Mouse (Mus musculus) liver, embryonic 13.5 days (tissue): ENCODE measurements around the gene Gm49405. TPM values are rescaled to one million over a fixed set of nuclear protein-coding genes. Genes with fewer than 3 reads are reported as not detected.
A peak's percentile ranks its signal among the peaks of the same experiment; 100 is the strongest.

Experiments
- ATAC-seq: fragments of 200-750 bp; cut with Nextera tagmentation; 2 replicates; pipeline ENCODE4 v1.8.0; 2017; ENCODE audit warnings: low read depth, mild to moderate bottlenecking, moderate number of reproducible peaks, moderate library complexity
- DNase-seq: peaks from one replicate; pipeline ENCODE4 v3.0.0; 2022
- H3K27ac ChIP-seq: fragments of 300-500 bp; sonication (generic); 2 replicates; pipeline ENCODE4 v1.5.1; 2015; ENCODE audit warnings: moderate library complexity, mild to moderate bottlenecking, inconsistent platforms
- H3K27me3 ChIP-seq: fragments of 300-500 bp; sonication (generic); 2 replicates; pipeline ENCODE4 v1.6.1; 2015; ENCODE audit warnings: mild to moderate bottlenecking, inconsistent platforms
- H3K36me3 ChIP-seq: fragments of 300-500 bp; sonication (generic); 2 replicates; pipeline ENCODE4 v1.6.1; 2015; ENCODE audit warnings: mild to moderate bottlenecking, inconsistent platforms
- H3K4me1 ChIP-seq: fragments of 300-500 bp; sonication (generic); replicated peaks from 2 replicates; pipeline ENCODE4 v1.6.1; 2015; ENCODE audit warnings: inconsistent platforms
- H3K4me2 ChIP-seq: fragments of 300-500 bp; sonication (generic); 2 replicates; pipeline ENCODE4 v1.6.1; 2015; ENCODE audit warnings: inconsistent platforms, mild to moderate bottlenecking, moderate library complexity
- H3K4me3 ChIP-seq: fragments of 300-500 bp; sonication (generic); replicated peaks from 2 replicates; pipeline ENCODE4 v1.5.1; 2015; ENCODE audit warnings: mild to moderate bottlenecking, inconsistent platforms
- H3K9ac ChIP-seq: fragments of 300-500 bp; sonication (generic); 2 replicates; pipeline ENCODE4 v1.6.1; 2015; ENCODE audit warnings: mild to moderate bottlenecking, inconsistent platforms
- H3K9me3 ChIP-seq: fragments of 300-500 bp; sonication (generic); replicated peaks from 2 replicates; pipeline ENCODE4 v1.6.1; 2016; ENCODE audit warnings: inconsistent platforms
- WGBS: fragments of 180-500 bp; shearing (Covaris S2); methylation state at CpG from one replicate; pipeline ENCODE4 v1.1.7; 2015; ENCODE audit not compliant: insufficient replicate concordance; 5-methylcytosine and 5-hydroxymethylcytosine counted together
- polyA plus RNA-seq: library from polyadenylated mRNA; unstranded; fragments of >200 nt; fragmentation: Nextera tagmentation; extraction: Ambion mirVana; gene quantifications from 2 replicates; pipeline ENCODE4 v1.2.1, GENCODE M21; 2015

Gm49405 gene
- polyA plus RNA-seq, 1 experiment from 2014 or later, result 0.55 TPM

- H3K27ac ChIP-seq, result no peak overlapping the region
- DNase-seq (peak; percentile 48), ATAC-seq (no peak)
- H3K4me3 ChIP-seq, result no peak overlapping the region
- peaks cover 41% of the 10 kb centered on the region for H3K4me1 ChIP-seq
- H3K9me3 ChIP-seq, result no peaks in the 10 kb centered on the region
- H3K36me3 ChIP-seq, result no peaks in the 10 kb centered on the region
- 49% methylated on average over 10 of the region's 10 CpGs for WGBS
- H3K4me2 ChIP-seq, result no peak overlapping the region
- H3K27me3 ChIP-seq, result no peaks in the 10 kb centered on the region
- H3K9ac ChIP-seq, result no peak overlapping the region
Measured at GRCm38 (mm10) chr19:4051741-4052515, 51.5 kb downstream of the Gm49405 start.

- no peaks in the 10 kb centered on the region for H3K9me3 ChIP-seq
- no peak overlapping the region for H3K9ac ChIP-seq
- no peaks in the 10 kb centered on the region for H3K36me3 ChIP-seq
- no peak overlapping the region for H3K27ac ChIP-seq
- H3K4me3 ChIP-seq, result no peak overlapping the region
- WGBS, result 59% methylated on average over 5 of the region's 5 CpGs
- peaks cover 41% of the 10 kb centered on the region for H3K4me1 ChIP-seq
- no peaks in the 10 kb centered on the region for H3K27me3 ChIP-seq
- no peak for DNase-seq
- no peak overlapping the region for H3K4me2 ChIP-seq
- no peak for ATAC-seq
Measured at GRCm38 (mm10) chr19:4052516-4053030, 52.1 kb downstream of the Gm49405 start.

DNA sequence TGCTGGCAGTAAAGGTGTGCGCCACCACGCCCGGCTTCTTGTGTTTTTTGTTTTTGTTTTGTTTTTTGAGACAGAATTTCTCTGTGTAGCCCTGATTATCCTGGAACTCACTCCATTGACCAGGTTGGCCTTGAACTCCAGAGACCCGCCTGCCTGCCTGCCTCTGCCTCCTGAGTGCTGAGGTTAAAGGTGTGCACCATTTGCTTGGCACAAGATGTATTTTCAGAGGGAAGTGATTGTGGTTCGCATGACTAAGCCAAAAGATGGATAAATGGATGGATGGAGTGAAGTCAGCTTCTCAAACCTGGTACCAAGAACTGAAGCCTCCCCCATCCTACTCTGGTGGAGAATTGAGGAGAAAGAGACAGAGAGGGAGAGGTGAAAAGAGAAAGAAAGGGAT lies 54.2 kb downstream of the Gm49405 start:
- Histone ChIP-seq H3K27ac (no peak overlapping the region), H3K36me3 (no peaks in the 10 kb centered on the region), H3K27me3 (no peaks in the 10 kb centered on the region), H3K9ac (no peak overlapping the region), H3K9me3 (no peaks in the 10 kb centered on the region), H3K4me1 (peaks cover 54% of the 10 kb centered on the region), H3K4me2 (no peak overlapping the region), H3K4me3 (no peak overlapping the region)
- no peak for DNase-seq
- 75% methylated on average over 5 of the region's 5 CpGs for WGBS
- ATAC-seq, result no peak

Other genes starting within 250 kb of the Gm49405 start
- gene Kmt5b, start 233.2 kb upstream of the Gm49405 start, polyA plus RNA-seq, result 6.5 and 8.9 TPM in 2 replicates
- 15.8 and 18.6 TPM in 2 replicates for gene Chka, start 148.9 kb upstream of the Gm49405 start, polyA plus RNA-seq
- gene Tcirg1, start 93.5 kb upstream of the Gm49405 start, polyA plus RNA-seq, result 18.0 and 18.8 TPM in 2 replicates
- 189 and 217 TPM in 2 replicates for gene Ndufs8, start 87.9 kb upstream of the Gm49405 start, polyA plus RNA-seq
- gene Aldh3b1, start 70.8 kb upstream of the Gm49405 start, polyA plus RNA-seq, result 3.3 and 3.7 TPM in 2 replicates
- gene Unc93b1, start 65.4 kb upstream of the Gm49405 start, polyA plus RNA-seq, result 17.6 and 18.3 TPM in 2 replicates
- gene Aldh3b3, start 42.0 kb upstream of the Gm49405 start, polyA plus RNA-seq, result not detected in 2 replicates
- gene Aldh3b2, start 28.3 kb upstream of the Gm49405 start, polyA plus RNA-seq, result 0.30 and 0.45 TPM in 2 replicates
- 9.5 and 10.2 TPM in 2 replicates for gene Acy3, start 14.1 kb upstream of the Gm49405 start, polyA plus RNA-seq
- gene Tbx10, start 7.9 kb upstream of the Gm49405 start, polyA plus RNA-seq, result 0.47 and 0.54 TPM in 2 replicates
- 13.8 and 15.9 TPM in 2 replicates for gene Nudt8, start within 50 bp of the Gm49405 start, polyA plus RNA-seq
- 0.80 and 0.82 TPM in 2 replicates for gene Doc2g, start 2.7 kb downstream of the Gm49405 start, polyA plus RNA-seq
- gene Ndufv1, start 12.2 kb downstream of the Gm49405 start, polyA plus RNA-seq, result 171 and 174 TPM in 2 replicates
- 629 and 652 TPM in 2 replicates for gene Gstp1, start 37.4 kb downstream of the Gm49405 start, polyA plus RNA-seq
- gene Gstp2, start 45.4 kb downstream of the Gm49405 start, polyA plus RNA-seq, result 7.7 and 11.2 TPM in 2 replicates
- gene Gstp3, start 58.9 kb downstream of the Gm49405 start, polyA plus RNA-seq, result 28.0 and 28.3 TPM in 2 replicates
- 0.43 and 0.67 TPM in 2 replicates for gene Cabp2, start 81.0 kb downstream of the Gm49405 start, polyA plus RNA-seq
- 94.3 and 94.7 TPM in 2 replicates for gene Cdk2ap2, start 96.6 kb downstream of the Gm49405 start, polyA plus RNA-seq
- 2.8 and 3.1 TPM in 2 replicates for gene Pitpnm1, start 99.4 kb downstream of the Gm49405 start, polyA plus RNA-seq
- 37.7 and 38.9 TPM in 2 replicates for gene Aip, start 125.2 kb downstream of the Gm49405 start, polyA plus RNA-seq
- 0.02 TPM in 1 of 2 replicates, not detected in the other for gene Gpr152, start 139.2 kb downstream of the Gm49405 start, polyA plus RNA-seq
- gene Cabp4, start 143.4 kb downstream of the Gm49405 start, polyA plus RNA-seq, result 0.07 and 0.13 TPM in 2 replicates
- gene Coro1b, start 148.0 kb downstream of the Gm49405 start, polyA plus RNA-seq, result 70.7 and 72.6 TPM in 2 replicates
- 18.8 and 21.3 TPM in 2 replicates for gene Ptprcap, start 153.0 kb downstream of the Gm49405 start, polyA plus RNA-seq
- 30.0 and 34.2 TPM in 2 replicates for gene Rps6kb2, start 162.7 kb downstream of the Gm49405 start, polyA plus RNA-seq
- gene Carns1, start 174.9 kb downstream of the Gm49405 start, polyA plus RNA-seq, result 0.38 and 0.43 TPM in 2 replicates
- 3.7 TPM in 2 replicates for gene Tbc1d10c, start 190.7 kb downstream of the Gm49405 start, polyA plus RNA-seq
- gene Ppp1ca, start 191.4 kb downstream of the Gm49405 start, polyA plus RNA-seq, result 517 and 527 TPM in 2 replicates
- gene Rad9a, start 201.0 kb downstream of the Gm49405 start, polyA plus RNA-seq, result 17.4 and 20.7 TPM in 2 replicates
- gene Clcf1, start 213.6 kb downstream of the Gm49405 start, polyA plus RNA-seq, result 0.35 and 0.46 TPM in 2 replicates
- not detected in 2 replicates for gene AC109138.7, start 213.7 kb downstream of the Gm49405 start, polyA plus RNA-seq
- 8.3 and 12.3 TPM in 2 replicates for gene Pold4, start 231.3 kb downstream of the Gm49405 start, polyA plus RNA-seq